Mouse (Mus musculus) embryonic facial prominence, embryonic 13.5 days (tissue): ENCODE data around the gene Ccdc3. TPM values are rescaled to one million over a fixed set of nuclear protein-coding genes. Genes with fewer than 3 reads are reported as not detected.
"Not testable (repeated sequence)": the region's sequence is repeated elsewhere in the genome, so short reads cannot be mapped to it uniquely, and the experiment has no call there.

Source experiments
- ATAC-seq: fragments of 200-750 bp; cut with Nextera tagmentation; 2 replicates; pipeline ENCODE4 v1.8.0; 2017; ENCODE audit warnings: low read depth; ENCODE audit not compliant: insufficient number of reproducible peaks, insufficient read depth, low FRiP score, low TSS enrichment
- H3K27ac ChIP-seq: fragments of 300-500 bp; sonication (generic); 2 replicates; pipeline ENCODE4 v1.5.1; 2015; ENCODE audit warnings: moderate library complexity, mild to moderate bottlenecking, inconsistent platforms
- H3K27me3 ChIP-seq: fragments of 300-500 bp; sonication (generic); 2 replicates; pipeline ENCODE4 v1.6.1; 2015; ENCODE audit warnings: mild to moderate bottlenecking, inconsistent platforms
- H3K36me3 ChIP-seq: fragments of 300-500 bp; sonication (generic); 2 replicates; pipeline ENCODE4 v1.6.1; 2015; ENCODE audit warnings: mild to moderate bottlenecking, inconsistent platforms
- H3K4me1 ChIP-seq: fragments of 300-500 bp; sonication (generic); 2 replicates; pipeline ENCODE4 v1.6.1; 2015; ENCODE audit warnings: inconsistent platforms
- H3K4me2 ChIP-seq: fragments of 300-500 bp; sonication (generic); 2 replicates; pipeline ENCODE4 v1.6.1; 2015; ENCODE audit warnings: moderate library complexity, mild to moderate bottlenecking, inconsistent platforms
- H3K4me3 ChIP-seq: fragments of 300-500 bp; sonication (generic); 2 replicates; pipeline ENCODE4 v1.5.1; 2015; ENCODE audit warnings: mild to moderate bottlenecking, inconsistent platforms
- H3K9ac ChIP-seq: fragments of 300-500 bp; sonication (generic); 2 replicates; pipeline ENCODE4 v1.6.1; 2015; ENCODE audit warnings: mild to moderate bottlenecking, inconsistent platforms
- H3K9me3 ChIP-seq: fragments of 300-500 bp; sonication (generic); 2 replicates; pipeline ENCODE4 v1.6.1; 2016; ENCODE audit warnings: inconsistent platforms
- WGBS: fragments of 180-500 bp; shearing (Covaris S2); methylation state at CpG from one replicate; pipeline ENCODE4 v1.1.7; 2015; ENCODE audit warnings: mixed read lengths; 5-methylcytosine and 5-hydroxymethylcytosine counted together
- polyA plus RNA-seq: library from polyadenylated mRNA; unstranded; fragments of >200 nt; fragmentation: Nextera tagmentation; extraction: Ambion mirVana; gene quantifications from 2 replicates; pipeline ENCODE4 v1.2.1, GENCODE M21; 2015

The Ccdc3 gene
- polyA plus RNA-seq, 1 experiment from 2014 or later = 26.6 TPM

DNA sequence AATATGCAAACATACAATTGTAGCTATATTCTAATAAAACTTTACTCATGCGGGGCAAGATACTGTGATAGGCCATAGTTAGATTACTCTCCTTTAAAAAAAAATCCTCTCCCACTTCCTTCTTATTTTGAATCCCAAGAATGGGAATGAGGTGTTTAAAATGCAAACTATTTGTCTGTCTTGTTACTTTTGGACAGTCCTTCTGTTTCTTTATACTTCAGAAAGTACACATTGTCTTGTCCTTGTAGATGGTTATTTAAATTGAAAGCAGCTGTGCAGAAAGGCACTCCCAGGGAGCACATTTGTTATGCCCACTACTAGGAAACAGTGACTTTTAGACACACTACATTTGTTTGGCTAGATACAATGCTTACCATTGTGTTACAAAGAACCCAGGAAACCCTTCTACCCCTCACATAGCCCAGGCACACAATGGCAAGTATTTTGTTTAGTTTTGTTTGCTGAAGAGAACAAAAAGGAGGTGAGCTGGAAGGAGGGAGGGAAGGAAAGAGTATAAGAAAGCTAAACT lies 82.3 kb downstream of the Ccdc3 start:
- Histone ChIP-seq H3K9ac (no peak overlapping the region), H3K4me3 (no peak overlapping the region), H3K9me3 (no peaks in the 10 kb centered on the region), H3K4me1 (peaks cover 6% of the 10 kb centered on the region; the same call in 1 of the 2 replicates), H3K36me3 (peaks cover 4% of the 10 kb centered on the region), H3K4me2 (no peak overlapping the region), H3K27ac (no peak overlapping the region), H3K27me3 (no peaks in the 10 kb centered on the region)
- no peak for ATAC-seq
- 75% methylated on average over 1 of the region's 1 CpGs for WGBS

DNA sequence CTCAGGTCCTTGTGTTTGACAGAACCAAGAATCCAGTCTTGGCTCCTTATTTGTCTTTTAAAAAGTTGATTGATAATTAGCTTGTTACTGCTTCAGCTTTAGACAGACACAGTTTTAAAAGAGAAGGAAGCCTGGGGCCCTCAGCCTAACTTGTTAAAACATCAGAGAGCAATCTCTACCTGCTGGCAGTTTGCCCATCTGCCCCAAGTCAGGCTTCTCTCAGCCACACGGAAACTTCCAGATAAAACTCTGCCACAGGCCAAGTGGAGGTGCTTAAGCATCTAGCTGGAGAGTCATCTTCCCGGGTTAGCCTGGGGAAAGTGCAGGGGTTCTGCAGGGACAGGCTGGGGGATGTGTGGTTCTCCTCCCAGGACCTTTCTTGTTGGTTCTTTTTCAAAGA lies 85.0 kb downstream of the Ccdc3 start:
- H3K4me3 ChIP-seq = no peak overlapping the region
- no peak overlapping the region for H3K27ac ChIP-seq
- no peaks in the 10 kb centered on the region for H3K9me3 ChIP-seq
- no peak overlapping the region for H3K9ac ChIP-seq
- 41% methylated on average over 2 of the region's 2 CpGs for WGBS
- peaks cover 6% of the 10 kb centered on the region; the same call in 1 of the 2 replicates for H3K4me1 ChIP-seq
- H3K36me3 ChIP-seq = peaks cover 4% of the 10 kb centered on the region
- no peak for ATAC-seq
- H3K27me3 ChIP-seq = no peaks in the 10 kb centered on the region
- H3K4me2 ChIP-seq = no peak overlapping the region

DNA sequence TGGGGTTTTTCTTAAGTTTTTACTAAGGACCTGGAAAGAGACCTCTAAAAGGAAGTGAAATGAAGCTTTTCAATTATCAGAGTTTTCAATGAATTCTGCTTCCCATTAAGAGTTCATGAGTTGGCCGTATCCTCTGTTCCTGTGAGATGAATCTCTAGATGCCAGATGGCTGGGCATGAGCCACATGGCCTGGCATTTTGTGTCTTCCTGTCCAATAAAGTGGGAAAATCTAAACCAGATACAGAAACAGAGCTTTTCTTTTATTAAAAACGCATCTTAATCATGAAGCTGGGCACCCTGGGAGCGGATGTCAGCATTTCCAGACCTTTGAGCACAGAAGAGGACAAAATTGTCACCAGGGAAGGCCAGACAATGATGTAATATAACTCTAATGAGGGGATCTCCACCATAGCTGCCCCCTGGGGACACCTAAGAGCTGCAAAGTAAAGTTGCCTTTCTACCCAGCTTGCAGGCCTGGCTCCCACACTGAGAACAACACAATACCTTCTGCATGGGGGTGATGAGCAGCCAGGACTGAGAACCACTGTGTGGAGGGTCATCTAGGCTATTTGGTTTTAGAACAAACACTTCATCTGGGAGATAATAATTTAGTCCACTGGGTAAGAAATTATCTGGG lies 99.4 kb downstream of the Ccdc3 start:
- Histone ChIP-seq H3K9me3 (no peaks in the 10 kb centered on the region), H3K9ac (no peak overlapping the region), H3K36me3 (no peaks in the 10 kb centered on the region), H3K4me3 (no peak overlapping the region), H3K27me3 (no peaks in the 10 kb centered on the region), H3K4me2 (no peak overlapping the region), H3K27ac (peak overlapping the region; percentile 44), H3K4me1 (peaks cover 35% of the 10 kb centered on the region)
- 44% methylated on average over 3 of the region's 3 CpGs for WGBS
- ATAC-seq = no peak

DNA sequence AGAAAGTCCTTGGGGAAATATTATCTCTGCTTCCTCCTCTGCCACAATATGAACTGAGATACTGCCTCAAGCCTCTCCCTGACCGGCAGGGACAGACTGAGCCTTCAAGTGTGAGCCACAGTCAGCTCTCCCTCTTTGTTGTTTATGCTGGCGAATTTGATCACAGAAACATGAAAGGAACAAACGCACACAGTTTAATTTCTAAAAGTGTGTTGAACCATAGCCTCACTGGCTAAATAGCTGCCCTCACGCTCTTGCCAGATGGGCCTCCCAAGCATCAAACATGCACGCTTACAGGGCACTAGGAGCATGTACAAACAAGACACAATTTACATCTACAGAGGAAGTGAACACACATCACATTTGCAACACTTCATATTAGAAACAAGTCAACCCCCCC lies 100.3 kb downstream of the Ccdc3 start:
- Histone ChIP-seq H3K9me3 (no peaks in the 10 kb centered on the region), H3K4me2 (no peak overlapping the region), H3K4me1 (peaks cover 38% of the 10 kb centered on the region), H3K4me3 (no peak overlapping the region), H3K36me3 (no peaks in the 10 kb centered on the region), H3K27ac (no peak overlapping the region), H3K27me3 (no peaks in the 10 kb centered on the region), H3K9ac (no peak overlapping the region)
- WGBS = 78% methylated on average over 5 of the region's 5 CpGs
- no peak for ATAC-seq

DNA sequence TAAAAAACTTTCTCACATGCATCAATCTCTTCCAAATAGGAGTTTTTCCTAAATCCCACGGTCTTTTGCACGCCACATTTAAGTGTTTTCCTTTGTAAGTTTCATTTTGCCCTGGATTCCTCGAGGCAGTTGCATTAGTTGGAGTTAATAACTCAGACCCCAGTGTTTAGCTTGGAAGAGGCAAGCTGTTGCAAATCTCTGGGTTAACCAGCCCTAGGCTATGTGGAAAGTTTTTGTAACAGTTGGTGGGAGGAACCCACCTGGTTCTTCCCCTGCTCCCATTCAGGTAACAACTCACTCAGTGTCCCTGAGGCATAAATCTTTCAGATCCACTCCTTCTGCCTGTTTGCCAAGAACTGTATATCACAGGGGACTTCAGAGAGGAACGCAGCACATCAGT lies 101.9 kb downstream of the Ccdc3 start:
- H3K4me2 ChIP-seq = no peak overlapping the region
- no peak overlapping the region for H3K4me3 ChIP-seq
- no peak overlapping the region for H3K9ac ChIP-seq
- H3K27me3 ChIP-seq = no peaks in the 10 kb centered on the region
- ATAC-seq = no peak
- H3K9me3 ChIP-seq = no peaks in the 10 kb centered on the region
- no peaks in the 10 kb centered on the region for H3K36me3 ChIP-seq
- WGBS = 36% methylated on average over 4 of the region's 4 CpGs
- peak overlapping the region; percentile 24; the same call in 1 of the 2 replicates for H3K27ac ChIP-seq
- H3K4me1 ChIP-seq = peaks cover 38% of the 10 kb centered on the region

DNA sequence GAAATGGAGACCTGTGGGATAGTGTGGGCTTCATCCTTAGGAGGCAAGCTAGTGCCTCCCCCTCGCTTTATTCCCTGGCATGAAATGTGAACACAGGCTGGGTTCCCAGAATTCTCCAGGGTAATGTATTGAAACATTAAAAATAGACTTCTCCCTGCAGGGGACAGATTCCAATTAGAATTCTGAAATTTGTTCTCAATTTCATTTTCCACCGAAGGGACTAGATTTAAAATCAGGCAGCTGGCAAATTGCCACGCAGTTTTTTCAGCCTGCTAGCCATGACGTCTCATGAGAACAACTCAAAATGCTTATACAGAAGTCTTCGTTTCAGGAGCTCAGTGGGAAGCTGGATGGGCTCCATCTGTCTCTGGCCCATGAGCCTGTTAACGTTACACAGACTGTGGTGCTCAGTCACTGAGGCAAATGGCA lies 103.9 kb downstream of the Ccdc3 start:
- ATAC-seq = 0 out of 2 replicates have a peak, but pooled peaks have one; percentile 52
- Histone ChIP-seq H3K4me1 (peaks cover 38% of the 10 kb centered on the region), H3K36me3 (no peaks in the 10 kb centered on the region), H3K27me3 (no peaks in the 10 kb centered on the region), H3K9me3 (no peaks in the 10 kb centered on the region), H3K9ac (no peak overlapping the region), H3K27ac (peak overlapping the region; percentile 60), H3K4me3 (no peak overlapping the region), H3K4me2 (no peak overlapping the region)
- WGBS = 16% methylated on average over 6 of the region's 6 CpGs

DNA sequence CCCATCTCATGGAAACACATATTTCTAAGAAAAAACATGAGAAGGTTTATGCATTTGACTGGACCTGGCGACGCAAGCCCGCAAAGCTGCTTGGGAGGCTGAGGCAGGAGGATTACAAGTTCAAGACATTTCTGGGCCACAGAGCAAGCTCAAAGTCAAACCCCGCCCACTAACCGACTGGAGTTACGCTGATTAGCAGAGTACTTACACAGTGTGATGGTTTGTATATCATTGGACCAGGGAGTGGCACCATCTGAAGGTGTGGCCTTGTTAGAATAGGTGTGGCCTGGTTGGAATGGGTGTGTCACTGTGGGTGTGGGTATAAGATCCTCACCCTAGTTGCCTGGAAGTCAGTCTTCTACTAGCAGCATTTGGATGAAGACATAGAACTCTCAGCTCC lies 111.6 kb downstream of the Ccdc3 start:
- H3K27ac ChIP-seq, H3K4me3 ChIP-seq, H3K9ac ChIP-seq, H3K9me3 ChIP-seq, ATAC-seq, H3K27me3 ChIP-seq, H3K4me1 ChIP-seq, H3K36me3 ChIP-seq, H3K4me2 ChIP-seq: not testable (repeated sequence)
- WGBS = 89% methylated on average over 6 of the region's 6 CpGs

DNA sequence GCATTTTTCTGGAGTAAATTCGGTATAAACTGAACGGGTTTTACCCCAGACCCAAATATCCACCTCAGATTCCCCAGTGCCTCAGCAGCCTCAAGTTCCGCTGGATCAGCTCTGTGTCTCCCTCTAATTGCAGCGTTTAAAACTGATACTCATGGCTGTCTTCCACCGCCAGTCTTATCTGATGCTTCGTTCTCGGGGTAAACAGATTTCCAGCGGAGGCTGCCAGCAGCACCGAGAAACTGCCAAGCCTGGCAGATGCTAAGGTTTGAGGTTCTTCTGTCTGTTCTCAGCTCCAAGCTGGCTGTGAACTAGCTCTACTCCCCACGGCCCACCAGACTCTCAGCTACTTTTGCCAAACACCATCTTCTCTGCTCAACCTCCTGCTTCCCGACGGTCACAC lies 112.4 kb downstream of the Ccdc3 start:
- H3K9me3 ChIP-seq = peaks cover 5% of the 10 kb centered on the region; the same call in 1 of the 2 replicates
- H3K4me2 ChIP-seq = no peak overlapping the region
- H3K9ac ChIP-seq = no peak overlapping the region
- no peaks in the 10 kb centered on the region for H3K4me1 ChIP-seq
- WGBS = 52% methylated on average over 12 of the region's 12 CpGs
- H3K27me3 ChIP-seq = no peaks in the 10 kb centered on the region
- no peak for ATAC-seq
- H3K27ac ChIP-seq = peak overlapping the region; percentile 39; the same call in 1 of the 2 replicates
- no peaks in the 10 kb centered on the region for H3K36me3 ChIP-seq
- no peak overlapping the region for H3K4me3 ChIP-seq

DNA sequence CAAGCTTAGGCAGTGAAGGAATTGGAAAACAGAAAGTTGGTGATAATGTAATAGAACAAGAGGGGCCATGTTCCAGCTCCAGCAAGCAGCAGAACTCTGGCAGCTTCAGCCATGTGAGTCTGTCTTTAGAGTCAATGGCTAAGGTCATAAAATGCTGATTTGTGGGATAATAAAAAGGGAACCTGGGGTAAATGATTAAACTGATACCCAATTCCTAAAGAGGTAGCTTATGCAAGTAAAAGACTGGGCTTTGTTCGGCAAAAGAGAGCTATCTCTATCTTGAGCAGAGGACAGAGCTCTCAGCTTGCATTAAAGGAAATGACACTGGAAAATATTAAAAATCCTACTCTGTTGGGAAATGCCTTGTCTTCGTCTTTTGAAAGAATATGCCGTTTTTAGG lies 120.7 kb downstream of the Ccdc3 start:
- H3K4me3 ChIP-seq = no peak overlapping the region
- no peak overlapping the region for H3K27ac ChIP-seq
- 78% methylated on average over 3 of the region's 3 CpGs for WGBS
- no peak overlapping the region for H3K4me2 ChIP-seq
- H3K9me3 ChIP-seq = 0 out of 2 replicates have a peak, but pooled peaks cover 6% of the 10 kb centered on the region
- no peaks in the 10 kb centered on the region for H3K4me1 ChIP-seq
- H3K36me3 ChIP-seq = no peaks in the 10 kb centered on the region
- no peaks in the 10 kb centered on the region for H3K27me3 ChIP-seq
- ATAC-seq = no peak
- H3K9ac ChIP-seq = no peak overlapping the region

DNA sequence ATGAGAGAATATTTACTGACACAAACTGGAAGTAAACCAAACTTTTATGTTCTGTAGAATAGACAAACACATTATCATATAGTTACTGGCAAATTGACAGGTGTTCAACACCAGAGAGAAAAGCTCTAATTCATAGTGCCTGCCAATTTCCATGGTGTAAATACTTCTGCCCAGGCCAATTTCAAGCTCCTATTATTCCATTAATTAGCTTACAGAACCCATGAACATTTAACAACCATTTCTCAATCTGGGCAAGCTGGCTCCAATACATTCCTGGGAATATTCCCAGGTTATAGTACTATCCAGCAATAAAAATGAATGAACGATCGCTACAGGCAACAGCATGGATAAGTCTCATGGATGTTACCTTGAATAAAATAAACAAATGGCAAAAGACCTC lies 124.7 kb downstream of the Ccdc3 start:
- no peak overlapping the region for H3K9ac ChIP-seq
- H3K27ac ChIP-seq = no peak overlapping the region
- peaks cover 7% of the 10 kb centered on the region; the same call in 1 of the 2 replicates for H3K27me3 ChIP-seq
- H3K4me1 ChIP-seq = no peaks in the 10 kb centered on the region
- no peak overlapping the region for H3K4me2 ChIP-seq
- 89% methylated on average over 2 of the region's 2 CpGs for WGBS
- no peak overlapping the region for H3K4me3 ChIP-seq
- no peaks in the 10 kb centered on the region for H3K36me3 ChIP-seq
- ATAC-seq = no peak
- H3K9me3 ChIP-seq = 0 out of 2 replicates have a peak, but pooled peaks cover 3% of the 10 kb centered on the region

DNA sequence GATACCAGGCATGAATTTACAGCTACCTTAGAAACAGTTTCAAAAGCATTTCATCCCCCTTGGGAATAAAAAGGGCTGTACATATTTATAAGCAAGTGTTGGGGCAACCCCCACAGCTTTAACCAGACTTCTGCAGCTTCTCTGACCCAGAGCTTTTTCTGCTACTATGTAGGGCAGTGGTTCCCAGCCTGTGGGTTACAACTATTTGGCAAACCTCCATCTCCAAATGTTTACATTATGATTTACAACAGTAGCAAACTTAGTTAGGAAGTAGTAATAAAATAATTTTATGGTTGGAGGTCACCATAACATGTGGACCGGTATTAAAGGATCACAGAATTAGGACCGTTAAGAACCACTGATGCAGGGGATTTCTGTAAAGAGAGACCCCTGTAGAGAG lies 130.4 kb downstream of the Ccdc3 start:
- H3K4me1 ChIP-seq = 0 out of 2 replicates have a peak, but pooled peaks cover 3% of the 10 kb centered on the region
- WGBS = 48% methylated on average over 2 of the region's 2 CpGs
- H3K9me3 ChIP-seq = peaks cover 8% of the 10 kb centered on the region; the same call in 1 of the 2 replicates
- no peak overlapping the region for H3K9ac ChIP-seq
- H3K36me3 ChIP-seq = no peaks in the 10 kb centered on the region
- H3K27ac ChIP-seq = no peak overlapping the region
- no peak overlapping the region for H3K4me2 ChIP-seq
- peaks cover 11% of the 10 kb centered on the region; the same call in 1 of the 2 replicates for H3K27me3 ChIP-seq
- ATAC-seq = no peak
- no peak overlapping the region for H3K4me3 ChIP-seq
